Mouse (Mus musculus) gastrocnemius, adult 2 months (tissue): ENCODE measurements at regions not wholly inside any gene's neighbourhood (a gene's known extent, or its start where the extent isn't known, plus 50 kb on each side); places are given as distances from the start of the nearest gene placed in this dataset.
A peak's percentile ranks its signal among the peaks of the same experiment; 100 is the strongest.

Experiments
- DNase-seq: peaks from one replicate; pipeline ENCODE4 v3.0.0; 2022
- H3K27ac ChIP-seq: fragments of 200-600 bp; 2 replicates; pipeline ENCODE4 v1.8.1; 2022; ENCODE audit warnings: mild to moderate bottlenecking
- H3K4me3 ChIP-seq: fragments of 200-600 bp; 2 replicates; pipeline ENCODE4 v1.8.1; 2022; ENCODE audit warnings: mild to moderate bottlenecking, moderate library complexity
- CTCF ChIP-seq: fragments of 200-600 bp; IDR thresholded peaks from 2 replicates; pipeline ENCODE4 v1.8.1; 2022; ENCODE audit warnings: antibody characterized with exemption, mild to moderate bottlenecking, moderate library complexity
- intact Hi-C: fragments of 180-260 bp; cut with DNase I; formaldehyde crosslinking; loops from one replicate; pipeline ENCODE4 v1.15.1; 2025

- DNase-seq: no peak
- no peak for TF ChIP-seq CTCF
- Histone ChIP-seq H3K27ac (no peak overlapping the region), H3K4me3 (no peak overlapping the region)
- intact Hi-C loops: no loop called here
Measured at GRCm38 (mm10) chr5:64714710-64715109, 88.5 kb upstream of the Klf3 start.

DNA sequence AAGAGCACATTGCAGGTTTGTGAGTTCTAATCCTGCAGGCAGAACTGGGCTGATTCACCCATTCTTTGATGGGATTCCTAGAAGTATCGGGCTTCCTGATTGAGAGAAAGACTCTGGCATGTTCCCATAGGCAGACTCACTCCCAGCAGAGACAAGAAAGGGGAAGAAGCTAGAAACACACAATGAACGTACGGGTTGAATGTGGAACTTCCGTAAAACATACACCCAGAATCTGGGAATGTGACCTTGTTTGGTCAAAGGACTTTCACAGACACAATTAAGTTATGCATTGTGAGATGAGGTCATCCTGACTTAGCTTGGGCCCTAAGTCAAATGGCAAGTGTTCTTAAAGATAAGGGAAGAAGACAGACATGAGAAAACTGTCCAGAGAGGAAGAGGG is 86.6 kb upstream of the Klf3 start:
- intact Hi-C loops: no loop called here
- Histone ChIP-seq H3K27ac (no peak overlapping the region), H3K4me3 (no peak overlapping the region)
- no peak for DNase-seq
- TF ChIP-seq CTCF: no peak

GRCm38 (mm10) chr5:64722211-64722610 is 81.0 kb upstream of the Klf3 start:
- no peak overlapping the region for H3K4me3 ChIP-seq
- no peak overlapping the region for H3K27ac ChIP-seq
- TF ChIP-seq CTCF: no peak
- intact Hi-C loops: no loop called here
- no peak for DNase-seq

DNA sequence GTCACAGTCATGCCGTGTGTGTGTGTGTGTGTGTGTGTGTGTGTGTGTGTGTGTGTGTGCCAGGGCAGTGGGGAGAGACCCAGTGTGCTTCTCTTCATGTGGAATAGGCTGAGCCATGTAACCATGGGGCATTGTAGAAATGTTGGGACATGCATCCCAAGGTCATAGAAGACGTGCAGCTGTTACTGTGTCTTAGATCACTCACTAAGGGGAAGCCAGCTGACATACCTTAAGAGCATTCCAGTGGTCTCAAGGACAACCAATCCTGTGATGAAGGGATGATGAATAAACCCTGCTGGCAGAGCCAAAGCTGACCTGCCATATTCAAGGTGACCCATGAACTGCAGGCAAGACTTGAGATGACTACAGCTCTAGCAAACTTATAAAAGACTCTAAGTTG is 75.3 kb upstream of the Klf3 start:
- no peak for DNase-seq
- no peak overlapping the region for H3K27ac ChIP-seq
- intact Hi-C loops: no loop called here
- TF ChIP-seq CTCF: no peak
- no peak overlapping the region for H3K4me3 ChIP-seq

DNA sequence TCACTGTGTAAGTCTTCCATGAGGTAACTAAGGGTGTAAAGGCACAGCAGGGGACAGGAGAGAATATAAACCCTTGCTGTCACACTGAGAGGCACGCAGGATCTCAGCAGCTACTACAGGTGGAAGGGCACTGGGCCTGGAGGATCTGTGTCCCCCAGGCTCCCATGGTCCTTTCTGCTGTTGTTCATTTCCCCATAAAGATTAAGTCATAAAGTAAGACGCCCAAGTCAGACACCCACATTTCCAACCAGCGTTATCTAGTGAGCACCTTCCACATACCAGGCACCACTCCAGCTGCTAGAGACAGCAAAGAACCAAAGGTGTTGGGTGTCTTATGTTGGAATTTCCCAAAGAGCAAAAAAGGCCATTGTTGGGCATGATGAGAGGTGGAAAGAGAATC is 70.8 kb upstream of the Klf3 start:
- no peak for DNase-seq
- TF ChIP-seq CTCF: no peak
- Histone ChIP-seq H3K27ac (no peak overlapping the region), H3K4me3 (no peak overlapping the region)
- intact Hi-C loops: no loop called here

GRCm38 (mm10) chr5:64736985-64737384 is 66.2 kb upstream of the Klf3 start:
- Histone ChIP-seq H3K4me3 (no peak overlapping the region), H3K27ac (no peak overlapping the region)
- TF ChIP-seq CTCF: no peak
- intact Hi-C loops: no loop called here
- no peak for DNase-seq

DNA sequence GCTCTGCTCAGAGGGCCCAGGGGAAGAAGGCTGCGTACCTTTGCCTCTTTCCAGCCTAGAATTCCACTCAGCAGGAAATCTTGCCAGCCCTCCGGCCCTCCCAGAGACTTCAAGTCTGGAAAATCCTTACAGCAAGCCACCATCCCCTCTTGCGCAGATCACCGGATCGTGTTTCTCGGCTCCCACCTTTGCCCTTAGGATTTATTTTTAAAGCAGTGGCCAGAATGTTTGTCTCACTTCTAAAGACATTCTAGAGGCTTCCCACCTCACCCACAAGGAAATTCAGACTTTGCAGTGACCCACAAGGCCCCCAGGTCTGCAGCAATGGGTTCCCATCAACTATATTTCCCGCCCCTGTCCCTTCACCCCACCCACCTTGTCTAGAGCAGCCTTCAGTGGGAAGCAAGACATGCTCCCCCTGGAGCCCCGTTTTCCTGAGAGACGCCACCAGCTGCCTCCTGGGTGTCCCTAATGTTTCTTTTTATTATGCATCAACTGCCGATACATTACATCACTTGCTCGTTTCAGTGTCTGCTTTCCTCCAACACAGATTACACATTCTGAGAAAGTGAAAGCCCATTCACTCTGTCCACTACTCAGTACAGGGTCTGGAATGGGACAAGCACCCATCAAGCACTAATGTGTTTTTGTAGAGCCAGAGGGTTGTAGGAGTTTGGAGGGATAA is 65.0 kb upstream of the Klf3 start:
- no peak for TF ChIP-seq CTCF
- intact Hi-C loops: no loop called here
- H3K27ac ChIP-seq: peak overlapping the region; percentile 48
- peak; percentile 46 for DNase-seq
- H3K4me3 ChIP-seq: peak overlapping the region; percentile 18

- H3K27ac ChIP-seq: 0 out of 2 replicates have a peak overlapping the region, but pooled peaks have one; percentile 48
- H3K4me3 ChIP-seq: peak overlapping the region; percentile 18; the same call in 1 of the 2 replicates
- intact Hi-C loops: no loop called here
- TF ChIP-seq CTCF: no peak
- DNase-seq: no peak
Measured at GRCm38 (mm10) chr5:64738781-64739310, 64.3 kb upstream of the Klf3 start.

DNA sequence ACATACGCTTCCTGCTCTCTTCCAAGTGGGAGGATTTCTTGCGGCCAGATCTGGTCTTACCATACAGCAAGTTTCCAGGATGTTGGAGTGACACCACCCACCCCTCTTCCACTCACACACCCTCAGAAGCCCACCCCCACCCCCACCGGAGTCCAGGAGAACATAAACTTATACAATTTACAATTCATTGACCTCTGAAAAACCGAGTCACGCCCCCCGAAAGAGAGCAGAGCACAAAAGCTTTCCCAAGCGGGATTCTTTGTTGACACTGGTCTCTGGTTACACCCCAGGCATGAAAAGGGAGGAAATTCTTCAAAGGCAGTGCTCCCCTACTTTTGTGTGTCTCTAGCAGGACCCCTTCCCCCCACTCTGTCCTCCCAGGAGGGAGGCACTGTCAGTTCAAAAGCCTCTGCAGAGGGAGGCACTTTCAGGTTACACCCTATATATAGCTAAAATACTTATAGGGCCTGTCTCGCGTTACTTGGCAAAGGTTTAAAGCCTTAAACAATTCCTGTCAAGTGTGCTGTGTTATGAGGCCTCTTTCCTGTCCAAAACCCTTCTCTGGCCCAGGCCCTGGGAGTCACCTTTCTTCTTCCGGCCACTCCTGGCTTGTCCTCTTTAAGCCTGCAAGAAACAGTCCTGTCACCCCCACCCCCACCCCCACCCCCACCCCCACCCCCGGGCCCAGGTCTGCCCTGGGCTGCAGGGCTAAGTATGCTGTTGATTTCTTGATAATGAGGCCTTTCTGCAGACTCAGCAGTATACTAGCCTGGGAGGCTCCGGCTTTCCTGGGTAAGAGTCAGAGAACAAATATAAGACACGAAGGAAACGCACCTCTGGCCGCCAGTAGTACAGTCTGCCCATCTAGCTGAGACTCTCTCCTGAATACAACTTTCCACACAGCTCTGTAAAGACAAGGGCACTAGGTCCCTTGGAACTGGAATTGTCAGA is 63.6 kb upstream of the Klf3 start:
- intact Hi-C loops: no loop called here
- DNase-seq: no peak
- Histone ChIP-seq H3K4me3 (no peak overlapping the region), H3K27ac (0 out of 2 replicates have a peak overlapping the region, but pooled peaks have one; percentile 40)
- TF ChIP-seq CTCF: no peak

GRCm38 (mm10) chr5:64744041-64744440 is 59.1 kb upstream of the Klf3 start:
- intact Hi-C loops: no loop called here
- DNase-seq: no peak
- no peak overlapping the region for H3K27ac ChIP-seq
- no peak overlapping the region for H3K4me3 ChIP-seq
- no peak for TF ChIP-seq CTCF

DNA sequence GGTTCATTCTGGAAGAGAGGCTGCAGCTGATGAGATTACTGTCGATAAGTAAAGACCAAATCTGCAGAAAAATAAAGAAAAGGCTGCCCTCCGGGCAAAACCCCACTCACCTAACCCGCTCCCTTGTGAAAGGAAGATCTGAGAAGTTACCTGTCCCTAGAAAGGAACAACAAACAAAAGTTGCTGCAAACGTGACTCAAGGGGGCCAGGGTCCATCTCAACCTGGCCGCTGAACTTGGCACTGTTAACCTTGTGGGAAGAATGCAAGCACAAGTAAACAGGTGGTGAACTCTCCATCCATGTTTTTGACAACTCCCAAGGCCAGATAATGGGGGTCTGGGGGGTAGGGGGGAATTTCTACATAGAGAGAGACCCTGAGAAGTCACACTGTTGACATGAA is 58.7 kb upstream of the Klf3 start:
- no peak for TF ChIP-seq CTCF
- Histone ChIP-seq H3K27ac (no peak overlapping the region), H3K4me3 (no peak overlapping the region)
- intact Hi-C loops: no loop called here
- DNase-seq: no peak

DNA sequence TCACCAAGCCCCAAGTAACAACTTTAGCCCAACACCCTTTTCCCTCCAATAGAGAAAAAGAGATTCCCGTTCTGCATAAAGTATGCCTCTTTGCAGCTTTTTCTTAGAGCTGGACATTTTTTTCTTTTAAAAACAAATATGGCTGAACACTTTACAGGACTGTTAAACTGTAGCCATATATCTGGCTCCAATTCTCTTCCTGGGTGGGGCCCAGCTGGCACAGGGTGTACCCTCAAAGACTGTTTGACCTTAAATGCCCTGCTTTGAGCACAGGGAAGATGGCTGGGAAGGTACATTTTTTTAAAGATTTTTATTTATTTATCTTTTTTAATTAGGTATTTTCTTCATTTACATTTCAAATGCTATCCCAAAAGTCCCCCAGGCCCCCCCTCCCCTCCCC is 55.7 kb upstream of the Klf3 start:
- DNase-seq: no peak

More for the DNA sequence above, 55.7 kb upstream of the Klf3 start:
- H3K27ac ChIP-seq: no peak overlapping the region
- TF ChIP-seq CTCF: no peak
- intact Hi-C loops: no loop called here
- no peak overlapping the region for H3K4me3 ChIP-seq
